Mouse (Mus musculus): Measurements from ENCODE around the gene Zfp800. TPM values are rescaled to one million over a fixed set of nuclear protein-coding genes. Genes with fewer than 3 reads are reported as not detected.

Gene Zfp800
- polyA plus RNA-seq, 1 experiment from 2014 or later: 20.2 TPM

GRCm38 (mm10) chr6:28312067-28312466 lies 85.7 kb downstream of the Zfp800 start:
- POLR2A ChIA-PET: no interaction called here
- in situ Hi-C loops (cut with MboI; ENCODE audit: low pct_unique_long_range_greater_than_20kb): no loop called here

DNA sequence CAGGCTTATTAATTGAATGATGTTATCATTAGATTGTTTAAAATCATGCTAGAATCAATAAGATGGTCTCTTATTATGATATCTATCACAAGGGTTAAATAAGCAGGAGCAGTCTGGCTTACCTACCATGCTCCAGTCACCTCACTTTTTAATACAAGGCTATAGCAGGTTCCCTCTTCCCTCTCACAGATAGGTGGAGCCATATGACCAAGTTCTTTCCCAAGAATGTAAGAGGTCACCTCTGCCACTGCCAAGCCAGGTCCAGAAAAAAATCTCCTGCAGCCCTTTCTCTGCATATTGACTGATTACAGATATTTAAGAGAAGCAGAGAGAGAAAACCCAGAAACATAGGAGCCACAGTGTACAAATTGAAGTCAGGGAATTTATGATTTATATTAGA lies 88.1 kb downstream of the Zfp800 start:
- in situ Hi-C loops (cut with MboI; ENCODE audit: low pct_unique_long_range_greater_than_20kb): no loop called here
- CTCF ChIA-PET: no interaction called here
- peak; percentile 54 for ATAC-seq
- no peak for DNase-seq (ENCODE audit: low read depth, low spot score)
- POLR2A ChIA-PET: no interaction called here
- peaks cover 15% of the 10 kb centered on the region for H3K27me3 ChIP-seq
- TF ChIP-seq CTCF (IDR thresholded peaks at IDR 0.05): peak; percentile 56

More at GRCm38 (mm10) chr6:28312067-28312466, 85.7 kb downstream of the Zfp800 start:
- ATAC-seq (peak; percentile 82), DNase-seq (ENCODE audit: low read depth, low spot score) (peak; percentile 31)
- no peak for TF ChIP-seq CTCF (IDR thresholded peaks at IDR 0.05)
- CTCF ChIA-PET: interaction anchor here (1.3 kb wide), 1 partner anchor 10 kb away, joined by 5 read pairs; no protein-coding TSS in a partner anchor
- peaks cover 7% of the 10 kb centered on the region for H3K27me3 ChIP-seq

- ChIA-PET CTCF (no interaction called here), POLR2A (no interaction called here)
- peaks cover 15% of the 10 kb centered on the region for H3K27me3 ChIP-seq
- ATAC-seq: no peak
- in situ Hi-C loops (cut with MboI; ENCODE audit: low pct_unique_long_range_greater_than_20kb): no loop called here
- DNase-seq (ENCODE audit: low read depth, low spot score): no peak
- TF ChIP-seq CTCF (IDR thresholded peaks at IDR 0.05): no peak
These were observed 88.9 kb downstream of the Zfp800 start for GRCm38 (mm10) chr6:28308929-28309328.

GRCm38 (mm10) chr6:28306702-28307101 lies 91.1 kb downstream of the Zfp800 start:
- DNase-seq (ENCODE audit: low read depth, low spot score) (no peak), ATAC-seq (no peak)
- no peak for TF ChIP-seq CTCF (IDR thresholded peaks at IDR 0.05)
- in situ Hi-C loops (cut with MboI; ENCODE audit: low pct_unique_long_range_greater_than_20kb): no loop called here
- POLR2A ChIA-PET: no interaction called here
- CTCF ChIA-PET: interaction anchor here (1.1 kb wide), 1 partner anchor 12 kb away, joined by 3 read pairs; no protein-coding TSS in a partner anchor
- peaks cover 20% of the 10 kb centered on the region for H3K27me3 ChIP-seq

GRCm38 (mm10) chr6:28296306-28296705 lies 101.5 kb downstream of the Zfp800 start:
- H3K27me3 ChIP-seq: peaks cover 12% of the 10 kb centered on the region
- in situ Hi-C loops (cut with MboI; ENCODE audit: low pct_unique_long_range_greater_than_20kb): no loop called here
- CTCF ChIA-PET: no interaction called here
- TF ChIP-seq CTCF (IDR thresholded peaks at IDR 0.05): no peak
- DNase-seq (ENCODE audit: low read depth, low spot score) (no peak), ATAC-seq (no peak)
- POLR2A ChIA-PET: no interaction called here

GRCm38 (mm10) chr6:28295581-28295980 lies 102.2 kb downstream of the Zfp800 start:
- DNase-seq (ENCODE audit: low read depth, low spot score) (no peak), ATAC-seq (no peak)
- in situ Hi-C loops (cut with MboI; ENCODE audit: low pct_unique_long_range_greater_than_20kb): no loop called here
- POLR2A ChIA-PET: no interaction called here
- TF ChIP-seq CTCF (IDR thresholded peaks at IDR 0.05): no peak
- peaks cover 13% of the 10 kb centered on the region for H3K27me3 ChIP-seq
- CTCF ChIA-PET: no interaction called here

DNA sequence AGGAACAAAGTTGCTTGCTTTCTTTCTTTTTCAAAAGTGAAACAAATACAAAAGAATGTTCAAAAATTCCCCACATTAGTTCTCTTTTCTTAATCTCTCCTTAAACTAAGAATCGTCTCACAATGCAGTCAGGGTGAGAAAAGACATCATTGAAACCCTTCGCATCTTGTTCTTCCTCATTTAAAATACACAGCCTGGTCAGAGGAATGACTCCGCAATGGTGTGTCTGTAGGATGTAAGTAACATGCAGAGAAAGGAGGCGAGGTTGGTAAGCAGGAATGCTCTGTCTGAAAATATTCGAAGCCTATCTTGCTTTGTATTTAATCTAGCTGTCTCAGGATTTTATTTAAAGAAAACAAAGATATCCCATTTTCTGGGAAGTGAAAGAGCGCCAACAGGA lies 105.0 kb downstream of the Zfp800 start:
- in situ Hi-C loops (cut with MboI; ENCODE audit: low pct_unique_long_range_greater_than_20kb): no loop called here
- peaks cover 11% of the 10 kb centered on the region for H3K27me3 ChIP-seq
- ChIA-PET CTCF (no interaction called here), POLR2A (no interaction called here)
- DNase-seq (ENCODE audit: low read depth, low spot score): no peak
- no peak for ATAC-seq
- TF ChIP-seq CTCF (IDR thresholded peaks at IDR 0.05): no peak

DNA sequence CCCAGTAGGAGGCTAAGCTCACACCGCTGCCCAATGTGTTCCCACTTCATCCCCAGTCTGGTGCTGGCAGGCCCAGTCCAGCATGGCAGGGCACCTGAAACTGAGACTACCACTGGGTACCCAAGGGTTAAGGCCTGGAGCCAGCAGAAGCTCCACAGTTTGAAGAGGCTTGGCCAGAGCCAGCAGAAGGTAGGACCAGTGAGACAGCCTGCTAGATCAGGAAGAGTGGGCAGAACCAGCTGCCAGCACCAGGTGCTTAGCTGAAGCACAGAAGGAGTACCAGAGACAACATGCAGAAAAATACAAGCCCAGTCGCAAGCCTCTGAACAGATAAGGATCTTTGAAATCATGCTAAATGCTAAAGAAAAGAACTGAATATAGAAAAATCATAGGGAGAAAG lies 117.9 kb downstream of the Zfp800 start:
- ATAC-seq: no peak

GRCm38 (mm10) chr6:28262198-28262621 lies 135.6 kb downstream of the Zfp800 start:
- in situ Hi-C loops (cut with MboI; ENCODE audit: low pct_unique_long_range_greater_than_20kb): loop anchor here (5.0 kb wide), 1 partner anchor 155 kb away; no protein-coding TSS in a partner anchor
- peak; percentile 12 for DNase-seq (ENCODE audit: low read depth, low spot score)
- H3K27me3 ChIP-seq: no peaks in the 10 kb centered on the region
- peak; percentile 58 for ATAC-seq
- POLR2A ChIA-PET: interaction anchor here (0.7 to 1.2 kb wide), 2 partner anchors 11 to 1359 kb away, joined by 3 to 4 read pairs; no protein-coding TSS in a partner anchor
- CTCF ChIA-PET: interaction anchor here (0.6 kb wide), 1 partner anchor 58 kb away, joined by 3 read pairs; no protein-coding TSS in a partner anchor
- TF ChIP-seq CTCF (IDR thresholded peaks at IDR 0.05): no peak

More for the DNA sequence above, 117.9 kb downstream of the Zfp800 start:
- DNase-seq (ENCODE audit: low read depth, low spot score): no peak
- peaks cover 23% of the 10 kb centered on the region for H3K27me3 ChIP-seq
- TF ChIP-seq CTCF (IDR thresholded peaks at IDR 0.05): no peak
- in situ Hi-C loops (cut with MboI; ENCODE audit: low pct_unique_long_range_greater_than_20kb): no loop called here
- ChIA-PET POLR2A (no interaction called here), CTCF (no interaction called here)

GRCm38 (mm10) chr6:28261307-28262197 lies 136.3 kb downstream of the Zfp800 start:
- CTCF ChIA-PET: interaction anchor here (1.5 kb wide), 1 partner anchor 9 kb away, joined by 3 read pairs; no protein-coding TSS in a partner anchor
- ATAC-seq (peak; percentile 89), DNase-seq (ENCODE audit: low read depth, low spot score) (peak; percentile 47)
- no peak for TF ChIP-seq CTCF (IDR thresholded peaks at IDR 0.05)
- POLR2A ChIA-PET: interaction anchor here (1.2 kb wide), 1 partner anchor 10 kb away, joined by 4 read pairs; no protein-coding TSS in a partner anchor
- H3K27me3 ChIP-seq: no peaks in the 10 kb centered on the region
- in situ Hi-C loops (cut with MboI; ENCODE audit: low pct_unique_long_range_greater_than_20kb): loop anchor here (5.0 kb wide), 1 partner anchor 156 kb away; no protein-coding TSS in a partner anchor

Data from Patski (cell line).